Mouse (Mus musculus) spleen, adult 2 months (tissue): ENCODE measurements around the gene AL732309.1. TPM values are rescaled to one million over a fixed set of nuclear protein-coding genes. Genes with fewer than 3 reads are reported as not detected.

ENCODE experiments used
- DNase-seq, 2 experiments: peaks; one replicate each; pipeline versions ENCODE4 v3.0.0 to v3.0.0-alpha.2; 2012 to 2021; ENCODE audit warnings: low spot score in 2 of 2, low read depth in 1 of 2
- H3K27ac ChIP-seq: fragments of 200-500 bp; 2 replicates; pipeline ENCODE4 v1.5.1; 2012; ENCODE audit warnings: low read length, inconsistent platforms; ENCODE audit not compliant: insufficient read depth
- H3K27me3 ChIP-seq: fragments of 200-500 bp; 2 replicates; pipeline ENCODE4 v1.6.1; 2012; ENCODE audit warnings: mild to moderate bottlenecking, moderate library complexity, low read length, inconsistent platforms; ENCODE audit not compliant: control insufficient read depth, insufficient read depth
- H3K36me3 ChIP-seq: fragments of 200-500 bp; 2 replicates; pipeline ENCODE4 v1.6.1; 2012; ENCODE audit warnings: mild to moderate bottlenecking, low read length, inconsistent platforms; ENCODE audit not compliant: control insufficient read depth, insufficient read depth
- H3K4me1 ChIP-seq: fragments of 200-500 bp; 2 replicates; pipeline ENCODE4 v1.6.1; 2011; ENCODE audit warnings: inconsistent platforms; ENCODE audit not compliant: control insufficient read depth, insufficient read depth, insufficient read length
- H3K4me3 ChIP-seq: fragments of 200-500 bp; 2 replicates; pipeline ENCODE4 v1.5.1; 2011; ENCODE audit warnings: mild to moderate bottlenecking, inconsistent platforms; ENCODE audit not compliant: insufficient read depth, insufficient read length; ENCODE audit errors: extremely low read depth
- CTCF ChIP-seq: fragments of 200-500 bp; IDR thresholded peaks from 2 replicates; pipeline ENCODE4 v1.5.1; 2011; ENCODE audit warnings: mild to moderate bottlenecking, inconsistent platforms; ENCODE audit not compliant: insufficient read depth, insufficient read length, insufficient replicate concordance; ENCODE audit errors: extremely low read depth
- POLR2A ChIP-seq: fragments of 200-500 bp; IDR thresholded peaks from 2 replicates; pipeline ENCODE4 v1.6.1; 2011; ENCODE audit warnings: low read depth, low read length, inconsistent platforms
- WGBS: fragments of 180-500 bp; shearing (Covaris S2); methylation state at CpG from one replicate; pipeline ENCODE4 v1.1.7; 2018; 5-methylcytosine and 5-hydroxymethylcytosine counted together
- polyA plus RNA-seq: library from polyadenylated mRNA; depleted of rRNA; stranded (reverse); fragments of >200 nt; gene quantifications from 2 replicates; pipeline ENCODE4 v1.2.3, GENCODE M21; 2012; rRNA removed

AL732309.1 gene
- 21.0 and 25.2 TPM in 2 replicates for polyA plus RNA-seq

DNA sequence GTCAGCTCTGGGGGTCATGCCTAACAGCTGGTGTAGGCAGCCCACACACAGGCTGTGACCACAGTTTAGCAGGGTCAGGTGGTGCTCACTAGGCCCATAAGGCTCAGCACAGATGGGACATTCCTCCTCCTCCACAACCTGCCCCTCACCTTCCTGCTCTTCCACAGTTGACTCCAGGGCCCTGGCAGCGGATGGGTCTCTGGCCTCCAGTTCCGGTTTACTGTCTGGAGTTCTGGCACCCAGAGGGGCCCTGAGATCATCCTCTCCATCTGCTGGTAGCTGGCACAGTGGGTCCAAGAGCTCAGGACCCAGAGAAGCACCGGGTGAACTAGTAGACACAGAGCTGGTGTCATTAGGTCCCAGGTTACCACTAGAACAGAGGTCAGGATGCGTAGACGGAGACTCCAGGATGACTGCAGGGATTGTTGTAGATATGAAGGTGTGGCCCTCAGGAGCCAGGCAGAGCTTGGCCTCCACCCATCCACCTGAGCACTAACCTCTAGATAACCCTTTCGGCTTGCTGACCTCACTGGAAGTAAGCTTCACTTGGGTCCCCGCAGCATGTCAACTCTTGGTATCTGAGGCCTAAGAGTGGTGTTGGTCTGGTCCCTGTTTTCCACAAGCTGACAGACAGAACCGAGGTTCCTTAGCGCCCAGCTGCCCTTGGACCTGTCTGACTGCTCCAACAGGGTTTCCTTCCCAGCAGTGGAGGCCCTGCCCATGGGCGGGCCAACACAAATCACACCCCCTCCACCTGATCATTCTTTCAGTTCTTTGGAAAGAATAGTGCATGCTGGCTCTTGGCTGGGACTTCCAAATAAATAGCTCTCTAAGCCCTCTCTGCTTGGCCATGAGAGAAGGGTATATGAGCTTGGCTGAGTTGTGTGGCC lies at the start of gene AL732309.1:
AL732309.1 (minus strand) TSS at position 681 of the 890 bp plus-strand sequence.
- Histone ChIP-seq H3K4me3 (no peak within 1 kb of the TSS), H3K27me3 (peaks cover 9% of the 10 kb centered on the region), H3K4me1 (peaks cover 4% of the 10 kb centered on the region), H3K36me3 (peaks cover 25% of the 10 kb centered on the region), H3K27ac (no peak within 1 kb of the TSS)
- TF ChIP-seq CTCF = no peak
- TF ChIP-seq POLR2A = no peak
- DNase-seq = no peak
- 90% methylated on average over 10 of the region's 10 CpGs for WGBS

DNA sequence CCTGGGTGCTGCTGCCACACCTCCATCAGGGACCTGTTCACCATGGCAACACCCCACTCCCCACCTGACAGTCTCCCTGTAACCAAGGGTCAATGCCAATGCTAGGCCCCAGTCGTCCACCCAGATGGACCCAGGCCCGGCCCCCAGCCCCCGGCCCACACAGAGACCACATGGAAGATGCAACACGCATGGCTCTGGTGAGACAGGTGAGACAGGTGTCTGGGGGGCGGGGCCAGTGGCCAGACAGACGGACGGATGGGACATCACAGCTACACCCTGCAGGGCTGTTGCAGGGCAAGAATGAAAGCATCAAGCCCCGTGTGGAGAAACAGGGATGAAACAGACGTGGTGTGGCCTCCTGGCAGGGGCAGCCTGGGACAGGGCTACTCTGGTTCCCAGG lies 47.0 kb upstream of the AL732309.1 start:
- no peak overlapping the region for H3K27ac ChIP-seq
- 0 out of 2 replicates have a peak, but pooled peaks cover 3% of the 10 kb centered on the region for H3K4me1 ChIP-seq
- 86% methylated on average over 9 of the region's 9 CpGs for WGBS
- H3K27me3 ChIP-seq = peaks cover 9% of the 10 kb centered on the region
- TF ChIP-seq CTCF (no peak), POLR2A (no peak)
- no peak overlapping the region for H3K4me3 ChIP-seq
- no peaks in the 10 kb centered on the region for H3K36me3 ChIP-seq
- no peak for DNase-seq

DNA sequence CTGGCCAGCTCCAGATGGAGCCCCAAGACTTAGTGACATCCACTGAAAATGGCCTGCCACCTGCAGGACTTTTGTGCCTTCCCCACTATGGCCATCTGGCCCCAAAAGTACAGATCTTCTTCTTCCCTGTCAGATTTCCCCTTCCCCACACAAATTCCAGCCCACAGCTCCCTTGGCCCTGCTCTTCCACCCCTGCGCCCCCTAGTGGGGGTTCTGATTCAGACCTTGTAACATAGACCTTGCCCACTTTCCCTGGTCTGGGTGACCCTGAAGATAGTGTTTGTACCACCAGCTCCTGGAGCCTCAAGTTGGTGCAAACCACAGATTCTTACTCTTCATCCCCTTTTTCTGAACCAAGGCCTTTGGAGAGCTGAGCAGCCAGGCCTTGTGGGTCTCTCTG lies 46.2 kb upstream of the AL732309.1 start:
- DNase-seq = peak; percentile 9 to 63
- Histone ChIP-seq H3K4me1 (0 out of 2 replicates have a peak, but pooled peaks cover 3% of the 10 kb centered on the region), H3K36me3 (no peaks in the 10 kb centered on the region), H3K27me3 (peaks cover 9% of the 10 kb centered on the region), H3K4me3 (no peak overlapping the region), H3K27ac (no peak overlapping the region)
- 5% methylated on average over 1 of the region's 1 CpGs for WGBS
- no peak for TF ChIP-seq POLR2A
- TF ChIP-seq CTCF = peak; percentile 73; the same call in 1 of the 2 replicates

DNA sequence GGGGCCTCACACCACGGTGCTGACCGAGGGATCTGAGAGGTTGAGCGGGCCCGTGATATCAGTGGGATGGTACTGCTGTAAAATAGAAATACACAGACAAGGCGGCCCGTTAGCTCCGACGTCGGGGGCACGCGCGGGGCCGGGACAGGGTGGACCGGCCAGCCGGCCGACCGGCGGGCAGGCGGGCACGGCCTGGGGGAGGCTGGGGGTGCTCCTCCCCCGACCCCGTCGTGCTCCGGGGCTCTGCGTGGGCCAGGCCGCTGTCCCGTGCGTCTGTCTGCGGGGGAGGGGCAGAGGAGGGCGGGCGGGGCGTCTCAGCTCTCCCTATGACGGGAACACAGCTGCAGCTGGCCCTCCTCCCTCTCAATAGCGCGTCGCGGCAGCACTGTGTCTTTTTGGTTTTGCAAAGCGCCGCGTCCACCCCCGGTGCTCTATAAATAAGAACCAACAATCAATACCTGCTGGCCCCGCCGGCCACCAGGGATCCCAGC lies 45.4 kb upstream of the AL732309.1 start:
- H3K36me3 ChIP-seq = no peaks in the 10 kb centered on the region
- H3K4me3 ChIP-seq = no peak overlapping the region
- no peak for TF ChIP-seq CTCF
- TF ChIP-seq POLR2A = no peak
- 0 out of 2 replicates have a peak, but pooled peaks cover 3% of the 10 kb centered on the region for H3K4me1 ChIP-seq
- DNase-seq = no peak
- H3K27ac ChIP-seq = no peak overlapping the region
- WGBS = 8% methylated on average over 43 of the region's 43 CpGs
- peaks cover 9% of the 10 kb centered on the region for H3K27me3 ChIP-seq

DNA sequence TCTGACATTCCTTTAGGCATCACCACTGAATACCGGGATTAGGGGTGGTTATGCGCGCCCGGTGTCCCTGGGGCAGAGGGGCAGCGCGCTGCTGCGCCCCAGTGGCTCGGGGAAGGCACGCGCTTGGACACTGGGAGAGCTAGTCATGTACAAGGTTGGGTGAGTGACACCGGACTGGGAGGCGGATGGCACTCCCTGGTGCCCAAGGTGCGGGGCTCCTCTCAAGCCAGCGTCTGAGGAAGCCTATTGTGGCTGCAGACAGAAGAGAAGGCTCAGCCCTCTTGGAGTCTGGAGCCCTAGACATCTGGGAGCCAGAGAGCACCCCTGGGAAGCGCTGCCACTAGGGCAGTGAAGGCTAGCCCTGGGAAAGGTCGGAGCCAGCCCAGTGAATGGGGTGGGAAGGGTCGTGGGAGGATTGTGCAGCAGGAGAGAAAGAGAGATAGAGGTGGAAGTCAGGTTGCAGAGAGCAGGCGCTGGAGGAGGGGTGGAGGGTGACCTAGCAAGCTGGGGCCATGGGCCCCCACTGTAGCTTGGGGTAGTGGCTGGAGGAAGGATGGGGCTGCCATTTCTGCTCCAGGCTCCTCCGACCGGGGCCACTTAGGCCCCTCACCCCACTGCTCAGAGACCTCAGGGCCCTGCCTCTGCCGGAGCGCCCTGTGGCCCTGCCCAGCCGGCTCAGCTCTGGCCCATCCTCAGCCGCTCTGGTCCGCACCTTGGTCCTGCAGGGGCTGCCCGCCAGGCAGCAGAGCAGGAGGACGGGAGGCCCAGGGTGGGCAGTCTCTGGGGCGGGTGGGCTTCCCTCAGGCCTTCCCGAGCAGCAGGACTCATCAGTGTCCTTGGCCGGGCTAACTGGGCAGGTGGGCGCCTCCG lies 44.8 kb upstream of the AL732309.1 start:
- 16% methylated on average over 32 of the region's 32 CpGs for WGBS
- no peak for TF ChIP-seq CTCF
- no peak for TF ChIP-seq POLR2A
- no peak for DNase-seq
- Histone ChIP-seq H3K27me3 (peaks cover 9% of the 10 kb centered on the region), H3K4me3 (no peak overlapping the region), H3K27ac (no peak overlapping the region), H3K4me1 (0 out of 2 replicates have a peak, but pooled peaks cover 3% of the 10 kb centered on the region), H3K36me3 (no peaks in the 10 kb centered on the region)

DNA sequence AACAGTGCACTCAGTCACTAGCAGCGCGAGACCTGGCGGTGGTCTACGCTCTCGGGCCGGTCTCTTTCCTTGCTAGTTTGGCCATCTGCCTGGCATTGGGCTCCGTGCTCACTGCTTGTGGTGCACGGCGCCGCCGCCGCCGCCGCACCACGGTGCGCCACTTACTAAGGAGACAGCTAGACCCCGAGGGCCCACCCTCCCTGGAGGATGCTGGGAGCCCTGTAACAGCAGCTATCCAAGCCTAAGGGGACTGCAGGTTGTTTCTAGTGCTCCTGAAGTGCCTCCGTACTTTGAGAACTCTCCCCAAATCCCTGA lies 44.1 kb upstream of the AL732309.1 start:
- H3K27me3 ChIP-seq = peaks cover 9% of the 10 kb centered on the region
- H3K36me3 ChIP-seq = no peaks in the 10 kb centered on the region
- 2% methylated on average over 18 of the region's 18 CpGs for WGBS
- 0 out of 2 replicates have a peak, but pooled peaks cover 3% of the 10 kb centered on the region for H3K4me1 ChIP-seq
- H3K4me3 ChIP-seq = no peak overlapping the region
- DNase-seq = no peak
- TF ChIP-seq CTCF (no peak), POLR2A (no peak)
- H3K27ac ChIP-seq = no peak overlapping the region
